Mouse (Mus musculus): ENCODE data around the gene Atp2b1. TPM values are rescaled to one million over a fixed set of nuclear protein-coding genes. Genes with fewer than 3 reads are reported as not detected.
"Not testable (repeated sequence)": the region's sequence is repeated elsewhere in the genome, so short reads cannot be mapped to it uniquely, and the experiment has no call there.

Gene Atp2b1
- polyA plus RNA-seq, 1 experiment from 2014 or later: 128 TPM

- no peak for DNase-seq (ENCODE audit: low spot score)
- no peak for ATAC-seq (ENCODE audit: low FRiP score)
- no peaks in the 10 kb centered on the region for H3K27me3 ChIP-seq (ENCODE audit: control insufficient read depth, insufficient read depth, low read length)
- H3K36me3 ChIP-seq (ENCODE audit: control insufficient read depth, insufficient read depth, low read length): no peaks in the 10 kb centered on the region
- H3K4me3 ChIP-seq (ENCODE audit: low read depth, low read length): no peak overlapping the region
- no peak overlapping the region for H3K9ac ChIP-seq (ENCODE audit: low read depth, low read length)
- H3K27ac ChIP-seq (ENCODE audit: low read depth, low read length): no peak overlapping the region
- WGBS: 56% methylated on average over 6 of the region's 6 CpGs
- H3K4me1 ChIP-seq (replicated peaks; ENCODE audit: control insufficient read depth, insufficient read depth, low read length): no peaks in the 10 kb centered on the region
- no peak overlapping the region for H3K4me2 ChIP-seq (replicated peaks; ENCODE audit: low read depth, low read length)
- no peaks in the 10 kb centered on the region for H3K9me3 ChIP-seq (ENCODE audit: control insufficient read depth, low read length)
Measured at GRCm38 (mm10) chr10:98976877-98977494, 62.8 kb downstream of the Atp2b1 start.

GRCm38 (mm10) chr10:98978766-98979165, 64.6 kb downstream of the Atp2b1 start:
- ATAC-seq (ENCODE audit: low FRiP score): no peak
- Histone ChIP-seq H3K9ac (ENCODE audit: low read depth, low read length) (no peak overlapping the region), H3K36me3 (ENCODE audit: control insufficient read depth, insufficient read depth, low read length) (no peaks in the 10 kb centered on the region), H3K27me3 (ENCODE audit: control insufficient read depth, insufficient read depth, low read length) (no peaks in the 10 kb centered on the region), H3K4me2 (replicated peaks; ENCODE audit: low read depth, low read length) (no peak overlapping the region), H3K4me1 (replicated peaks; ENCODE audit: control insufficient read depth, insufficient read depth, low read length) (no peaks in the 10 kb centered on the region), H3K27ac (ENCODE audit: low read depth, low read length) (no peak overlapping the region), H3K4me3 (ENCODE audit: low read depth, low read length) (no peak overlapping the region), H3K9me3 (ENCODE audit: control insufficient read depth, low read length) (no peaks in the 10 kb centered on the region)
- 90% methylated on average over 6 of the region's 6 CpGs for WGBS
- no peak for DNase-seq (ENCODE audit: low spot score)

GRCm38 (mm10) chr10:98979296-98979695, 65.1 kb downstream of the Atp2b1 start:
- Histone ChIP-seq H3K27ac (ENCODE audit: low read depth, low read length) (no peak overlapping the region), H3K27me3 (ENCODE audit: control insufficient read depth, insufficient read depth, low read length) (no peaks in the 10 kb centered on the region), H3K4me2 (replicated peaks; ENCODE audit: low read depth, low read length) (no peak overlapping the region), H3K9me3 (ENCODE audit: control insufficient read depth, low read length) (no peaks in the 10 kb centered on the region), H3K36me3 (ENCODE audit: control insufficient read depth, insufficient read depth, low read length) (no peaks in the 10 kb centered on the region), H3K9ac (ENCODE audit: low read depth, low read length) (no peak overlapping the region), H3K4me3 (ENCODE audit: low read depth, low read length) (no peak overlapping the region), H3K4me1 (replicated peaks; ENCODE audit: control insufficient read depth, insufficient read depth, low read length) (no peaks in the 10 kb centered on the region)
- ATAC-seq (ENCODE audit: low FRiP score) (no peak), DNase-seq (ENCODE audit: low spot score) (no peak)
- 90% methylated on average over 7 of the region's 7 CpGs for WGBS

GRCm38 (mm10) chr10:98979951-98980350, 65.7 kb downstream of the Atp2b1 start:
- DNase-seq (ENCODE audit: low spot score): no peak
- H3K4me2 ChIP-seq (replicated peaks; ENCODE audit: low read depth, low read length): no peak overlapping the region
- no peak overlapping the region for H3K9ac ChIP-seq (ENCODE audit: low read depth, low read length)
- 80% methylated on average over 8 of the region's 8 CpGs for WGBS
- no peaks in the 10 kb centered on the region for H3K27me3 ChIP-seq (ENCODE audit: control insufficient read depth, insufficient read depth, low read length)
- ATAC-seq (ENCODE audit: low FRiP score): no peak
- H3K4me1 ChIP-seq (replicated peaks; ENCODE audit: control insufficient read depth, insufficient read depth, low read length): no peaks in the 10 kb centered on the region
- H3K27ac ChIP-seq (ENCODE audit: low read depth, low read length): no peak overlapping the region
- no peaks in the 10 kb centered on the region for H3K9me3 ChIP-seq (ENCODE audit: control insufficient read depth, low read length)
- no peak overlapping the region for H3K4me3 ChIP-seq (ENCODE audit: low read depth, low read length)
- no peaks in the 10 kb centered on the region for H3K36me3 ChIP-seq (ENCODE audit: control insufficient read depth, insufficient read depth, low read length)

GRCm38 (mm10) chr10:98991964-98992363, 77.8 kb downstream of the Atp2b1 start:
- no peak overlapping the region for H3K4me3 ChIP-seq (ENCODE audit: low read depth, low read length)
- H3K9me3 ChIP-seq (ENCODE audit: control insufficient read depth, low read length): no peaks in the 10 kb centered on the region
- no peak overlapping the region for H3K9ac ChIP-seq (ENCODE audit: low read depth, low read length)
- DNase-seq (ENCODE audit: low spot score): no peak
- H3K4me1 ChIP-seq (replicated peaks; ENCODE audit: control insufficient read depth, insufficient read depth, low read length): no peaks in the 10 kb centered on the region
- ATAC-seq (ENCODE audit: low FRiP score): no peak
- no peaks in the 10 kb centered on the region for H3K36me3 ChIP-seq (ENCODE audit: control insufficient read depth, insufficient read depth, low read length)
- no peaks in the 10 kb centered on the region for H3K27me3 ChIP-seq (ENCODE audit: control insufficient read depth, insufficient read depth, low read length)
- 85% methylated on average over 3 of the region's 3 CpGs for WGBS
- H3K27ac ChIP-seq (ENCODE audit: low read depth, low read length): no peak overlapping the region
- H3K4me2 ChIP-seq (replicated peaks; ENCODE audit: low read depth, low read length): no peak overlapping the region

- no peaks in the 10 kb centered on the region for H3K9me3 ChIP-seq (ENCODE audit: control insufficient read depth, low read length)
- H3K9ac ChIP-seq (ENCODE audit: low read depth, low read length): no peak overlapping the region
- ATAC-seq (ENCODE audit: low FRiP score) (no peak), DNase-seq (ENCODE audit: low spot score) (no peak)
- H3K27me3 ChIP-seq (ENCODE audit: control insufficient read depth, insufficient read depth, low read length): no peaks in the 10 kb centered on the region
- H3K36me3 ChIP-seq (ENCODE audit: control insufficient read depth, insufficient read depth, low read length): no peaks in the 10 kb centered on the region
- H3K4me2 ChIP-seq (replicated peaks; ENCODE audit: low read depth, low read length): no peak overlapping the region
- WGBS: 90% methylated on average over 8 of the region's 8 CpGs
- H3K4me1 ChIP-seq (replicated peaks; ENCODE audit: control insufficient read depth, insufficient read depth, low read length): no peaks in the 10 kb centered on the region
- H3K27ac ChIP-seq (ENCODE audit: low read depth, low read length): no peak overlapping the region
- no peak overlapping the region for H3K4me3 ChIP-seq (ENCODE audit: low read depth, low read length)
Measured at GRCm38 (mm10) chr10:98993186-98993585, 79.0 kb downstream of the Atp2b1 start.

GRCm38 (mm10) chr10:98995016-98995747, 81.0 kb downstream of the Atp2b1 start:
- not testable (repeated sequence) for H3K4me3 ChIP-seq (ENCODE audit: low read depth, low read length); H3K9ac ChIP-seq (ENCODE audit: low read depth, low read length); H3K4me2 ChIP-seq (replicated peaks; ENCODE audit: low read depth, low read length); H3K27ac ChIP-seq (ENCODE audit: low read depth, low read length); H3K9me3 ChIP-seq (ENCODE audit: control insufficient read depth, low read length); DNase-seq (ENCODE audit: low spot score); H3K4me1 ChIP-seq (replicated peaks; ENCODE audit: control insufficient read depth, insufficient read depth, low read length); H3K36me3 ChIP-seq (ENCODE audit: control insufficient read depth, insufficient read depth, low read length); ATAC-seq (ENCODE audit: low FRiP score); H3K27me3 ChIP-seq (ENCODE audit: control insufficient read depth, insufficient read depth, low read length)
- 92% methylated on average over 6 of the region's 6 CpGs for WGBS

- no peak overlapping the region for H3K27ac ChIP-seq (ENCODE audit: low read depth, low read length)
- no peaks in the 10 kb centered on the region for H3K9me3 ChIP-seq (ENCODE audit: control insufficient read depth, low read length)
- no peak overlapping the region for H3K9ac ChIP-seq (ENCODE audit: low read depth, low read length)
- ATAC-seq (ENCODE audit: low FRiP score) (no peak), DNase-seq (ENCODE audit: low spot score) (no peak)
- no peaks in the 10 kb centered on the region for H3K4me1 ChIP-seq (replicated peaks; ENCODE audit: control insufficient read depth, insufficient read depth, low read length)
- no peaks in the 10 kb centered on the region for H3K27me3 ChIP-seq (ENCODE audit: control insufficient read depth, insufficient read depth, low read length)
- H3K4me2 ChIP-seq (replicated peaks; ENCODE audit: low read depth, low read length): no peak overlapping the region
- WGBS: 92% methylated on average over 3 of the region's 3 CpGs
- H3K36me3 ChIP-seq (ENCODE audit: control insufficient read depth, insufficient read depth, low read length): no peaks in the 10 kb centered on the region
- H3K4me3 ChIP-seq (ENCODE audit: low read depth, low read length): no peak overlapping the region
Measured at GRCm38 (mm10) chr10:99004866-99005265, 90.7 kb downstream of the Atp2b1 start.

GRCm38 (mm10) chr10:99011084-99011483, 96.9 kb downstream of the Atp2b1 start:
- no peak overlapping the region for H3K27ac ChIP-seq (ENCODE audit: low read depth, low read length)
- peaks cover 3% of the 10 kb centered on the region; the same call in 1 of the 2 replicates for H3K36me3 ChIP-seq (ENCODE audit: control insufficient read depth, insufficient read depth, low read length)

More at GRCm38 (mm10) chr10:99011084-99011483, 96.9 kb downstream of the Atp2b1 start:
- Histone ChIP-seq H3K27me3 (ENCODE audit: control insufficient read depth, insufficient read depth, low read length) (no peaks in the 10 kb centered on the region), H3K4me1 (replicated peaks; ENCODE audit: control insufficient read depth, insufficient read depth, low read length) (no peaks in the 10 kb centered on the region), H3K4me3 (ENCODE audit: low read depth, low read length) (no peak overlapping the region), H3K9ac (ENCODE audit: low read depth, low read length) (no peak overlapping the region), H3K4me2 (replicated peaks; ENCODE audit: low read depth, low read length) (no peak overlapping the region), H3K9me3 (ENCODE audit: control insufficient read depth, low read length) (no peaks in the 10 kb centered on the region)
- WGBS: 82% methylated on average over 3 of the region's 3 CpGs
- DNase-seq (ENCODE audit: low spot score) (no peak), ATAC-seq (ENCODE audit: low FRiP score) (no peak)
